Mouse (Mus musculus) limb, embryonic 10.5 days (tissue): ENCODE measurements around the gene Rpl26. TPM values are rescaled to one million over a fixed set of nuclear protein-coding genes. Genes with fewer than 3 reads are reported as not detected.
A peak's percentile ranks its signal among the peaks of the same experiment; 100 is the strongest.

Source experiments
- DNase-seq: peaks from one replicate; pipeline ENCODE4 v3.0.0-alpha.2; 2017; ENCODE audit warnings: low spot score
- H3K27ac ChIP-seq: fragments of 300-500 bp; sonication (generic); 2 replicates; pipeline ENCODE4 v1.5.1; 2016; ENCODE audit warnings: mild to moderate bottlenecking
- H3K27me3 ChIP-seq: fragments of 300-500 bp; sonication (generic); 2 replicates; pipeline ENCODE4 v1.6.1; 2016; ENCODE audit warnings: low read depth, mild to moderate bottlenecking; ENCODE audit not compliant: poor library complexity, severe bottlenecking
- H3K36me3 ChIP-seq: fragments of 300-500 bp; sonication (generic); 2 replicates; pipeline ENCODE4 v1.6.1; 2016; ENCODE audit warnings: mild to moderate bottlenecking, moderate library complexity
- H3K4me1 ChIP-seq: fragments of 300-500 bp; sonication (generic); 2 replicates; pipeline ENCODE4 v1.6.1; 2016
- H3K4me3 ChIP-seq: fragments of 300-500 bp; sonication (generic); 2 replicates; pipeline ENCODE4 v1.5.1; 2016; ENCODE audit warnings: mild to moderate bottlenecking, moderate library complexity
- H3K9me3 ChIP-seq: fragments of 300-500 bp; sonication (generic); replicated peaks from 2 replicates; pipeline ENCODE4 v1.6.1; 2016; ENCODE audit warnings: mild to moderate bottlenecking
- WGBS: fragments of 180-500 bp; shearing (Covaris S2); methylation state at CpG from one replicate; pipeline ENCODE4 v1.1.7; 2016; 5-methylcytosine and 5-hydroxymethylcytosine counted together
- polyA plus RNA-seq: library from polyadenylated mRNA; unstranded; fragments of >200 nt; fragmentation: Nextera tagmentation; extraction: Ambion mirVana; gene quantifications from 2 replicates; pipeline ENCODE4 v1.2.1, GENCODE M21; 2016

The Rpl26 gene
- polyA plus RNA-seq = 1,058 and 1,266 TPM in 2 replicates

DNA sequence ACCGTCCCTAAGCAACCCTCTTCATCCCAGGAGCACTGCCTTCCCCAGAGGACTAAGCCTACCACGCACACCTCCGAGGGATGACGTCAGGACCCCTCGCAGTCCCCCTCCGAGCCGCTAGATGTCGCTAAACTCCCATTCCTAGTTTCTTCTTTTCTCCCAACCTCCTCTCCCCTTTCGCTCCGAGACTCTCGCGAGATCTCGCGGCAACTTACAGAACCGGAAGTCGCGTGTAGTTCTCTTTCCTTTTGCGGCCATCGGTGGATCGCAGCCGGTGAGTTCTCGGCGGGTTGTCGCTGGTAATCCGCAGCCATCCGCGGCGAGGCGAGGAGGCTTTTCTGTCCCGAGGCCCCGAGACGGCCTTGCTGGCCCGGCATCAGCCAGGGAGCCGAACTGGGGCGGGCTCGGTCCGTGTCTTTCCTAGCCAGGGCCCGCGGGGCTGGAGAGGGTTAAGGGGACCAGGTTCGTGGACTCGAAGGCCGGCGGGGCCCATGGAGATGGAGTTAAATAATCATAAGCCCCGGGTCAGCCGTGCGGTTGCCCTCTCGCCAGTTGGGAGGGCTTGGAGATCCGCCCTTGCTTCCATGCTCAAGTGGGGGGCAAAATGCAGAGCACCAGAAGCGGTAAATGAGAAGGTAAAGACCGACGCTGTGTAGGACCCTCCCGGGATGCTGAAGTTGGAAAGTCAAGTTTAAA is at the start of gene Rpl26:
Rpl26 (plus strand) TSS at position 233 of the 696 bp plus-strand sequence.
- Histone ChIP-seq H3K4me3 (peak within 1 kb of the TSS; percentile 96), H3K27ac (peak within 1 kb of the TSS; percentile 99), H3K9me3 (no peaks in the 10 kb centered on the region), H3K4me1 (peaks cover 15% of the 10 kb centered on the region), H3K36me3 (peaks cover 42% of the 10 kb centered on the region), H3K27me3 (0 out of 2 replicates have a peak, but pooled peaks cover 6% of the 10 kb centered on the region)
- WGBS = under 1% methylated on average over 52 of the region's 52 CpGs
- DNase-seq = peak; percentile 99

DNA sequence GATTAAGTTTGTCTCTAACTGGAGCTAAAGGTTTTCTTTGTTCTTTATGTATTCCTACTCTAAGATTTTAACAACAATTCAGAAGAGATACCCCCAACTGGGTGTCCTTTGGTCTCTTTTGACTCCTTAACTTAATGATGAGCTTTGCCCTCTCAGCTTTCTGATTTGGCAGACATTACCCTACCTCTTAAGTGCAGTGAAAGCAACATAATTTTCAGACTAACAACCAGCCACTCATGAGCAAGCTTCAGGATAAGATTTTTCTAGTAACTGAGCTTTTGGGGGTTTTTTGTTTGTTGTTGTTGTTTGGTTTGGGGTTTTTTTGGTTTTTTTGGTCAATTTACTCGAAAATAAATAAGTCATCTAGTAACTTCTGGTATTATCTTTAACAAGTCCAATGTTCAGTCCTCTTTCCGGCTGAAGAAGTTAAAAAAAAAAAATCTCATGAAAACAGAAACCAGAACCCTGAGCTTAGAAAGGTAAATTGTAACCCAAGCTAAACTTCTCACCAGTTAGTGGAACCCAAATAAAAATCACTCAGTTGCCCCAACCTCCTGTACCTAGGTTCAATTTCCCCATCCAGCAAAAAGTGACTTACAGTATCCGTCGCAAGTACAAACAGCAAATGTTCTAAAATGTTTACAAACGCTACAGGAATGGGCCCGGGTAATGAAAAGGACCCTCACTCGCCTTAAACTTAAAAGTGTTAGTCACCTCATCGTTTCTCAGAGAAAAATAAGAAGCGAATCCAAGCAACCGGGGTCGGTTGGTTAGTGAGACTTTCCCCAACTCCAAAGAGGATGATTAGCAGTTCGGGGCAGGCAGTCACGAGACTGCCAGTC is 49.5 kb upstream of the Rpl26 start:
- Histone ChIP-seq H3K27me3 (no peaks in the 10 kb centered on the region), H3K36me3 (no peaks in the 10 kb centered on the region), H3K9me3 (no peaks in the 10 kb centered on the region), H3K4me1 (peaks cover 24% of the 10 kb centered on the region), H3K4me3 (peak overlapping the region; percentile 70), H3K27ac (peak overlapping the region; percentile 86)
- 6% methylated on average over 13 of the region's 13 CpGs for WGBS
- no peak for DNase-seq

DNA sequence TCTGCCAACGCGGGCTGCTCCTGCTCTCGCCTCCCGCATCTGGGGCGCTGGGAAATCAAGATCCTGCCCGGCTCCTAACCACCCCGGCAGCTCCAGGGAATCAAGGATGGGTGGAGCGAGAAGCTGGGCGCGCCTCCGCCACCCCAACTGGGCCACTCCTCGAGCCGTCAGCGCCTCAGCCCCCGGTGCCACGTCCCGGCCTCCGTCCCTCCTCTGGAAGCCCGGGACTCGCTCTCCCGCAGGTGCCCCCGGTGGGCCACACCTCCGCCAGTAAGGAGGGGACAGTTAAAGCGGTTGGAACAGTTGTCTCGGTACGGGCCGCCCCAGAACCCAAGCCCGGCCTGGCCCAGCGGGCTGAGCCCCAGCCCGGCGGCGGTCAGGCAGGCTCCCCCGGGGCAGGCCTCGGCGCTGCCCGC is 48.9 kb upstream of the Rpl26 start:
- Histone ChIP-seq H3K27me3 (no peaks in the 10 kb centered on the region), H3K9me3 (no peaks in the 10 kb centered on the region), H3K4me1 (peaks cover 24% of the 10 kb centered on the region), H3K4me3 (peak overlapping the region; percentile 70), H3K27ac (peak overlapping the region; percentile 86), H3K36me3 (no peaks in the 10 kb centered on the region)
- WGBS = 0% methylated on average over 36 of the region's 36 CpGs
- DNase-seq = peak; percentile 73

DNA sequence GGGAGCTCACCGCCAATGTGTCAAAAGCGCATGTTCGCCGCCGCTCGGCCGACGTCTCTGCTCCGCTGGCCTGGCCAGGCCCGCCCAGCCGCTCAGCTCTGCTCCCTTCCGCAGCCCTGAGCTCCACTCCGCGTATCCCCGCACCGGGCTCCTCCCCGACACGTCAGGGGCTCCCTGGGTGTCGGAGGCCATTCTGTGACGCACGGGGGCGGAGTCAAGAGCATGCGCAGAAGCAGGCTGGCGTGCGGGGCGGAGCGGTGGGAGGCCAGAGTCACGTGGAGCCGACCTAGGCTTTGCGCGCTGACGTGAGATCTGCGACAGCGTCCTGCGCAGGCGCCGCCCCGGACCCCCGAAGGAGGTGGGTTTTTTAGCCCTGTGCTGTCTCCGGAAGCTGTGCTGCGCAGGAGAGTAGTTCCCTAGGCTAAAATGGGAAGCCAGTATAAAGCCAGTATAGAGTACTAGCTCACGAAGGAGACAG is 48.4 kb upstream of the Rpl26 start:
- 0% methylated on average over 42 of the region's 42 CpGs for WGBS
- peak overlapping the region; percentile 86 for H3K27ac ChIP-seq
- DNase-seq = peak; percentile 100
- peak overlapping the region; percentile 70 for H3K4me3 ChIP-seq
- H3K36me3 ChIP-seq = no peaks in the 10 kb centered on the region
- peaks cover 24% of the 10 kb centered on the region for H3K4me1 ChIP-seq
- H3K27me3 ChIP-seq = no peaks in the 10 kb centered on the region
- no peaks in the 10 kb centered on the region for H3K9me3 ChIP-seq

DNA sequence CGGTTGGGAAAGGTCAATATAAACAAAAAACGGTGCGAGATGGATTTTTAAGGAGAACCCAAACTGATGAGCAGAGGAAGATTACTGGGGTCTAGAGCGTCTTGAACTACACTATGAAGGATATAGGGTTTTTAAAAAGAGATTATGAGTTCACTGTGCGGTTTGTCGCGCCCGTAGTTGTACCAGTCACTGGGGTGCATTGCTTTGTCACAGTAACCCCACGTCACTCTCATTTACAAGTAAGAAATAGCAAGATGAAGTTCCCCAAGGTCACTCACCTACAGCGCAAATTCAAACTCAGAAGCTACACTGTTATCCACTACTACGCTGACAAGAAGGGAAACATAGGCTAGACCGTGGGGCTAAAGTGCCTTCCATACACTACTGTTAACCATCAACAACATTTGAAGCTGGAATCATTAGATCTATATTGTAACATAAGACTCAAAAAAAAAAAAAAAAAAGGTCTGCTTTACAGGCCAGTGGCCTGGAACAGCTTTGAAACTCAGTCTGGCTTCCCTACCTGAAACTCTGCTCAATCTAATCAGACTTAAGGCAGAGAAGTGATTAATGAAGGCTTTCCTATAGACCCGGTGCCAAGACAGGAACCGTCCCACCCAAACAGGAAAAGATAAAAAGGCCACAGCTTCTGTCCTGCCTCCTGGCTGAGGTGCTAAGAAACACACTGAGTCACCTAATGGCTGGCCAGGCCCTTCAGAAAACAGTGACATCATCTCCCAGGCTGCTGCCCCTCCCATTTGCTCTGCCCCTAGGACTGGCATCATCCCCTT is 47.6 kb upstream of the Rpl26 start:
- H3K36me3 ChIP-seq = no peaks in the 10 kb centered on the region
- no peaks in the 10 kb centered on the region for H3K9me3 ChIP-seq
- peaks cover 24% of the 10 kb centered on the region for H3K4me1 ChIP-seq
- peak overlapping the region; percentile 70 for H3K4me3 ChIP-seq
- H3K27me3 ChIP-seq = no peaks in the 10 kb centered on the region
- WGBS = 47% methylated on average over 14 of the region's 14 CpGs
- DNase-seq = peak; percentile 23
- H3K27ac ChIP-seq = peak overlapping the region; percentile 86

DNA sequence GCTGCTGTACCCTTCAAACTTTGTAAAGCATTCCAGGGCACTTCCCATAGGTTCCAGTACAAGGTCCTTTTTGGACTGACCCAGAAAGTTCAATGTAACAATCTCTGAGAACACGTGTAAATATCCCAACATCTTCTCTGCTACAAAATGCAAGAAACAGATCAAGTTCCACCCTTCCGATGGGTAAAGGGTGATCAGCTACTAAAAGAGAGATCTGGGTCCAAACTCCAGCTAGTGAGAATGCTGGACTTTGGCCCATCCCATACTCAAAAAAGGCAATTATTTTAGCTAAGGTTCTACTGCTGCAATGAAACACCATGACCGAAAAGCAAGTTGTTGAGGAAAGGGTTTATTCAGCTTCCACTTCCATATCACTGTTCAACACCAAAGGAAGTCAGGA is 46.8 kb upstream of the Rpl26 start:
- no peaks in the 10 kb centered on the region for H3K9me3 ChIP-seq
- WGBS = 93% methylated on average over 3 of the region's 3 CpGs

DNA sequence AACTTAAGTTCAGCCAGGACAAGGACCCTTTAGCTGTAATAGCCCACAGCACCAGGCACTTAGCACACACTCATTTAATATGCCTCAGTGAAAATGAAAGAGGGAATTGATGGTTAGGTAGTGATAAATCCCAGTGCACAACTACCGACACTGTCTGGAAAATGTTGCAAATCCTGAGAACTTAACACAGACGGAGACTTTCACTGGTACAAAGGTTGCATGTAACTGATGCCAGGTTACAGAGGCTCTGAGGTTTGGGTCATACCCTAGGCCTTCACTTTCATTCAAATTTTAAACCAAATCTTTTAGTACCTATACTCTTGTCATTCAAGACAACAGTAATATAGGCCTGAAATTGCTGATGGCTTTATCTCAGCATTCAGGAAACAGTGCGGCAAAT is 44.1 kb upstream of the Rpl26 start:
- Histone ChIP-seq H3K27ac (no peak overlapping the region), H3K27me3 (no peaks in the 10 kb centered on the region), H3K4me1 (peaks cover 10% of the 10 kb centered on the region), H3K36me3 (no peaks in the 10 kb centered on the region), H3K4me3 (no peak overlapping the region), H3K9me3 (no peaks in the 10 kb centered on the region)
- WGBS = 86% methylated on average over 3 of the region's 3 CpGs
- DNase-seq = no peak

More for the DNA sequence above, 46.8 kb upstream of the Rpl26 start:
- Histone ChIP-seq H3K4me1 (peaks cover 24% of the 10 kb centered on the region), H3K4me3 (no peak overlapping the region), H3K27me3 (no peaks in the 10 kb centered on the region), H3K27ac (no peak overlapping the region), H3K36me3 (no peaks in the 10 kb centered on the region)
- no peak for DNase-seq

DNA sequence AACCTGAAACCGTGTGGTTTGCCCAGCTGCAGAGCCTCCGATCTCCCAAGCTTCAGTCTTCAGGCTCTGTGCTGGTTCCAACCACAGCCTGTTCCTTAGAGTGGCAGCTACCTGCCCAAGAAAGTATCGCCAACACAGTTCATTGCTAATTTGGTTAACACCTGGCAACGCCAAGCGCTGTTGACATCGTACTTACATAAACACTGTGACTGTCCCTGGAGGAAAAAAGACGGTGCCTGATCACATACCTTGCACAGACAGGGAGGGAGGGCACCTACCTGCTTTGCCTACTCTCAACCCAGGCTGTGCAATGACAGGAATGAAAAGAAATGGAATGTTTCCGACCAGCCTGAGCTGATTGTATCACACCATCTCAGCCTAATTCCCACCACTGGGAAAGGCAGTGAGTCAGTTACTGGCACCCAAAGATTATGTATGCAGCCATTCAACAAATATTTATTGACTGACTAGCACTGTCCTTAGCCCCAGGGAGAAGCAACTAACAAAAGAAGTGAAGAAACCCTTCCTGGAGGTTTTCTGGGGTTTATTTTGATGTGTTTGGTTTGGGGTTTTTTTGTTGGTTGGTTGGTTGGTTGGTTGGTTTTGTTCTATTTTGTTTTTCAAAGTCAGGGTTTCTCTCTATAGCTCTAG is 41.3 kb upstream of the Rpl26 start:
- 81% methylated on average over 8 of the region's 8 CpGs for WGBS
- Histone ChIP-seq H3K4me3 (no peak overlapping the region), H3K27ac (no peak overlapping the region), H3K9me3 (no peaks in the 10 kb centered on the region), H3K36me3 (no peaks in the 10 kb centered on the region), H3K27me3 (no peaks in the 10 kb centered on the region), H3K4me1 (no peaks in the 10 kb centered on the region)
- DNase-seq = no peak

DNA sequence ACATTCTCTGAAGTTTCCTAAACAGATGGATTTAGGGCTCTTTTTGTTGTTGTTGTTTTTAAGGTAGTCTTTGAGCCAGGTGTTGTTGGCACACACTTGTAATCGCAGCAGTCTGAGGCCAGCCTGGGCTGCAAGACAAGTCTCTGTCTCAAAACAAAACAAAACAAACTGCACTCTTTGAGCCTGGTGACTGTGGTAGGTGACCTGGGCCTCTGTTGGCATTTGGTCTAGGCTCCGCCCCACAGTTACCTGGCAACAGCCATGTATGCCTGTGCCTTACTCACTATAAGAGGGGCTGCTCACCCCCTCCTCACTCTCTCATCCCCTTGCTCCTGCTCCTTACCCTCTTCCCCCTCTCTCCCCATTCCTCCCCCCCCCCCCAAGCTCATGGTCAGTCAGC is 39.1 kb upstream of the Rpl26 start:
- Histone ChIP-seq H3K36me3 (no peaks in the 10 kb centered on the region), H3K27me3 (no peaks in the 10 kb centered on the region), H3K27ac (no peak overlapping the region), H3K4me1 (no peaks in the 10 kb centered on the region), H3K4me3 (no peak overlapping the region), H3K9me3 (no peaks in the 10 kb centered on the region)
- 77% methylated on average over 2 of the region's 2 CpGs for WGBS
- DNase-seq = no peak

DNA sequence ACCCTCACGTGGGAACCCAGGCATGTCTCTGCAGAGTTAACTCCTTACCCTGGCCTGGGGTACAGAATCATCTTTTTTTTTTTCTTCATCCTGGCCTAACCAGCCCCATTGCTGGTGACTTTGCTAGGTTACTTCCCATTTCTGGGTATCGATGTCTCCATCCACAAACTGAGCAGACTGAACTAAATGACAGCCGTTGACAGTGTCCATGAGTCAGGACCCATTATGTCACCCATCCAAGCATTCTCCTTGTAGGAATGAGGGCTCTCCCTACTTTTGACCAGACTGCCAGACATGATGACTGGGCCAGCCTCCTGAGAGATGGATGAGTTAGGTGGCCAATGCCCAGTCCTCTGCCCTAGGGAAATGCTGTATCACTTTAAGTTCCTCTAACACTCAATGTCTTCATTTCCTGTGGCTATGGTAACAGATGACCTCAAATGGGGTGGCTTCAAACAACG is 37.7 kb upstream of the Rpl26 start:
- Histone ChIP-seq H3K9me3 (no peaks in the 10 kb centered on the region), H3K36me3 (no peaks in the 10 kb centered on the region), H3K4me1 (no peaks in the 10 kb centered on the region), H3K27ac (no peak overlapping the region), H3K27me3 (no peaks in the 10 kb centered on the region), H3K4me3 (no peak overlapping the region)
- no peak for DNase-seq
- 70% methylated on average over 4 of the region's 4 CpGs for WGBS

DNA sequence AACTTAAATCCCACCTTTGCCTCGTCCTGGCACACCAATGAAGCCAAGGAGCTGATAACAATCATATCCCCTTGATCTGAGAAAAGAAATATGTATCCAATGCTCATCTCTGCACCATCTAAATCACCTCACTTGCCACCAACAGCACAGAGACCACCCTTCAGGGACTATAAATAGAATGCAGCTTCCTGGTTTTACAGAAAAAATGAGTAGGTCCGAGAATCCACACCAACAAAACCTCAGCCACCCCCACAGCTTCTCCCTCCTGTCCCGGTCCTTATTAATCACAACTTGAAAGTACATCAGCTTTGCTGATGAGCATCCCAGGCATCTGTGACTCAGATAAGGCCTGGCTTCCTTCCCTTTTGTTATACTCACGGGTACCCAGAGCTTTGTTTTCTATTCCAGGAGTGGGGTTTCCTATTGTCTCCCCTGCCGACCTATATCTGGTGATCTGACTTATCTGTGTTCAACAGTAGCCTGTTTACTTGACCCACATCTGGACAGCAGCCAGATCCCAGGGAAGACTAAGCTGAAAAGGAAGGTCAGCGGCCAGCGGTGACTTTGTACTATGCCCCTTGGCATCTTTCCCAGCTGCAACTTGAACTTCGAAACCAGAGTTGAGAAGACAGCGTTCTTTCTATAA is 36.7 kb upstream of the Rpl26 start:
- no peaks in the 10 kb centered on the region for H3K36me3 ChIP-seq
- DNase-seq = no peak
- 78% methylated on average over 9 of the region's 9 CpGs for WGBS

DNA sequence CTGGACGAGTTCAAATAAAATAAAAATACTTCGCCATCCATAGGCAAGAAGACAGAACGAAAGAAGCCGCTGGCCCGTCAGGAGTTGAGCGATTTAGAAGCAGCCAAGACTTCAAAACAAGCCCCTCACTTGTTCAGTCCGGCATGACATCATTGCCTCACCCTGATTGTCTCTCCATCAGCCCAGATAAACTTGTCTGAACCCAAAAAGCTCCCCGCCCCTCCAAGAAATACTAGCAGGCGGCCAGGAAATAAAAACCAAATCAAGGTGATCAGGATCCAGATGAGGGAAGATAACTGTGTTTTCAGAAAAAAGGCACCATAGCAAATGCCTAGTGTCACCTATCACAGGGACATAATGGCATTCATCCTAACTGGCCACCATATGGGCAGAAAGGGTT is 30.1 kb upstream of the Rpl26 start:
- no peak for DNase-seq
- no peaks in the 10 kb centered on the region for H3K27me3 ChIP-seq
- H3K9me3 ChIP-seq = no peaks in the 10 kb centered on the region
- peaks cover 8% of the 10 kb centered on the region for H3K4me1 ChIP-seq
- 92% methylated on average over 9 of the region's 9 CpGs for WGBS
- no peak overlapping the region for H3K27ac ChIP-seq
- no peak overlapping the region for H3K4me3 ChIP-seq
- H3K36me3 ChIP-seq = no peaks in the 10 kb centered on the region

More for the DNA sequence above, 36.7 kb upstream of the Rpl26 start:
- Histone ChIP-seq H3K9me3 (no peaks in the 10 kb centered on the region), H3K27ac (no peak overlapping the region), H3K4me3 (no peak overlapping the region), H3K27me3 (no peaks in the 10 kb centered on the region), H3K4me1 (no peaks in the 10 kb centered on the region)
